ENCODE assay signal across 8 mouse cellular contexts in the genomic region with DNA sequence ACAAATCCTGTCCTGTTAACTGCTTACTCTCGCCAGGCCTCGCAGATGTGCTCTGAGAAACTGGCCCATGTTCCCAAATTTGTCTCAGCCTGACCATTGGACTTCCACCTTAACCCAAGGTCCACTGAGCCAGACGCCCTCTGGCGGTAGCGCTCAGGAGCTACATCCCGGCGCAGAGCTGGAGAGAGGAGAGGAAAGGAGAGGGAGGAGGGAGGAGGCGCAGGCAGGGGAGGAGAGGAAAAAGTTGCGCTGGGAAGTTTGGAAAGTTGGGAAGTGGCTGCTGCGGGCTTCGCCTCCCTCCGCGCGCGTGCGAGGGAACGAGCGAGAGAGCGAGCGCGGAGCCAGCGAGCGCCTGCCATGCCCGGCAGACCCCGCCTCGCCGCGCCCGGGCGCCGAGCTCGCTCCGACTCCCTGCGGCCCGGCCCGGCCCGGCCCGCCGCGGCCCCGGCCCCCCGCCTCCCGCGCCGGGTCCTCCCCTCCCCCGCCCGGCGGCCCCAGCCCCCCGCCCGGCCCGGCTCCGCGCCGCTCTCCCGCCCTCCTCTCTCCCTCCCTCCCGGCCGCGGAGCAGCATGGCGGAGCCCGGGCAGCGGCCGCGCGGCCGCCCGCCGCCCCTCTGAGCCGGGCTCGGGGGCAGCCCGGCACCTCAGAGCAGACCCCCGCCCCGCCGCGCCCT. TPM values are rescaled to one million over a fixed set of nuclear protein-coding genes. Genes with fewer than 3 reads are reported as not detected.
A peak's percentile ranks its signal among the peaks of the same experiment; 100 is the strongest.
DNase-seq lines count a peak whose midpoint lies in the region; ATAC-seq lines count a peak whose summit lies in the region.

No protein-coding gene starts in this region.

- H3K4me1 ChIP-seq in intestine, embryonic 15.5 days (replicated peaks) = peaks cover 6% of the 10 kb centered on the region; the same call in 1 of the 2 replicates

- peak overlapping the region; percentile 83 for H3K27ac ChIP-seq in intestine, embryonic 15.5 days

- peak; percentile 92 for DNase-seq in adrenal gland, postnatal 10 days
- peak; percentile 87 for DNase-seq in embryo, embryonic 11.5 days (ENCODE audit: low read depth, low spot score)
- peak; percentile 77 to 80 for DNase-seq in gastrocnemius, postnatal 36 days
- peak; percentile 67 to 90 for DNase-seq in left cerebral cortex, postnatal 10 days (ENCODE audit: extremely low spot score in 1 of 2, low spot score in 2 of 2)
- DNase-seq in right cerebral cortex, postnatal 14 days = peak; percentile 75
- peak; percentile 88 for DNase-seq in urinary bladder, postnatal 14 days (ENCODE audit: low spot score)

- H3K9ac ChIP-seq in intestine, embryonic 15.5 days = peak overlapping the region; percentile 68

- H3K4me2 ChIP-seq in intestine, embryonic 15.5 days (replicated peaks) = peak overlapping the region; percentile 98

- H3K27me3 ChIP-seq in intestine, embryonic 15.5 days (replicated peaks) = peaks cover 6% of the 10 kb centered on the region; the same call in 1 of the 2 replicates

- H3K9me3 ChIP-seq in intestine, embryonic 15.5 days = no peaks in the 10 kb centered on the region

- no peaks in the 10 kb centered on the region for H3K36me3 ChIP-seq in intestine, embryonic 15.5 days

- H3K4me3 ChIP-seq in intestine, embryonic 15.5 days (replicated peaks) = peak overlapping the region; percentile 75

- intact Hi-C loops in gastrocnemius, postnatal 36 days (cut with DNase I) = loop anchor here (5.0 kb wide), 1 partner anchor 64 kb away; no protein-coding TSS in a partner anchor
- intact Hi-C loops in left cerebral cortex, postnatal 10 days (cut with DNase I) = loop anchor here (5.0 kb wide), 1 partner anchor 216 kb away; no protein-coding TSS in a partner anchor

- ATAC-seq in intestine, embryonic 15.5 days = peak; percentile 93
- ATAC-seq in megakaryocyte progenitor cell, adult 5-6 weeks (replicated peaks; ENCODE audit: poor library complexity) = peak; percentile 87

- under 1% methylated on average over 49 of the region's 74 CpGs for WGBS in intestine, embryonic 15.5 days

RNA-seq across cellular contexts. Expression of gene Trabd2b, which starts 0.7 kb away (rescaled TPM):
- 1 to 10 TPM; 1.7 to 1.8 TPM for total RNA-seq in adrenal gland, postnatal 10 days (2021)
- total RNA-seq in gastrocnemius, postnatal 36 days (2021) = under 1 TPM; 0.94 to 0.99 TPM
- 0.53 and 0.61 TPM in 2 replicates for polyA plus RNA-seq in intestine, embryonic 15.5 days (2015; fragmentation: Nextera tagmentation; extraction: Ambion mirVana)
- total RNA-seq in left cerebral cortex, postnatal 10 days (2021) = 1 to 10 TPM; 2.8 to 3.1 TPM
- not detected in 2 replicates for total RNA-seq in megakaryocyte progenitor cell, adult 5-6 weeks (2015)
- total RNA-seq in megakaryocyte progenitor cell, adult 5-6 weeks (2017) = not detected in 2 replicates

Comparison
In these comparisons a context has a peak if more than half of its experiments do, and no peak if none do; other contexts are left out.
1. Peak in every context shown above with its lines: DNase-seq, ATAC-seq, H3K4me3 ChIP-seq and H3K27ac ChIP-seq.